25 mouse cellular contexts compared by ENCODE assay signal in genomic region chr17:8666912-8667311, GRCm38 (mm10).
"Had no signal": no experiment of that assay in that cellular context is flagged by ENCODE, and none has a peak within 500 bp of the region (broad histone marks: within the 10 kb centered on the region; RNA-seq: fewer than 3 reads in every experiment).

No protein-coding gene starts in this region.

- H3K27ac ChIP-seq: gastrocnemius, adult 2 months; heart, adult 2 months; hindbrain, embryonic 10.5 days; hindbrain, embryonic 12.5 days; hindbrain, embryonic 14.5 days; intestine, embryonic 15.5 days; limb, embryonic 13.5 days; limb, embryonic 15.5 days; liver, embryonic 12.5 days; liver, embryonic 14.5 days had no signal

- H3K9me3 ChIP-seq: hindbrain, embryonic 12.5 days; intestine, embryonic 15.5 days; limb, embryonic 13.5 days; limb, embryonic 15.5 days; liver, embryonic 12.5 days had no signal

- H3K4me1 ChIP-seq: heart, embryonic 12.5 days; hindbrain, embryonic 12.5 days; intestine, embryonic 15.5 days; limb, embryonic 13.5 days; limb, embryonic 15.5 days; liver, embryonic 12.5 days had no signal

- H3K36me3 ChIP-seq: heart, embryonic 12.5 days; hindbrain, embryonic 10.5 days; hindbrain, embryonic 12.5 days; intestine, embryonic 15.5 days; limb, embryonic 13.5 days; limb, embryonic 15.5 days; liver, embryonic 12.5 days had no signal

- DNase-seq: gastrocnemius, adult 2 months; gastrocnemius, postnatal 10 days; gastrocnemius, postnatal 25 days; heart, adult 2 months; heart, postnatal 10 days; heart, postnatal 4 days; kidney, adult 18-20 months; kidney, adult 8-10 months; kidney, postnatal 10 days; kidney, postnatal 36 days; layer of hippocampus, adult 9-11 months; layer of hippocampus, postnatal 36 days; left cerebral cortex, postnatal 4 days had no signal

- H3K9ac ChIP-seq: heart, embryonic 12.5 days; hindbrain, embryonic 12.5 days; hindbrain, embryonic 14.5 days; intestine, embryonic 15.5 days; limb, embryonic 13.5 days; limb, embryonic 15.5 days; liver, embryonic 12.5 days; liver, embryonic 14.5 days had no signal

- ATAC-seq: hindbrain, embryonic 16.5 days; inflammation-experienced regulatory T-cells, adult 6 months; intestine, embryonic 15.5 days; intestine, postnatal 0 days; liver, embryonic 12.5 days had no signal

- H3K4me3 ChIP-seq: gastrocnemius, adult 2 months; heart, adult 2 months; heart, embryonic 12.5 days; hindbrain, embryonic 10.5 days; hindbrain, embryonic 12.5 days; intestine, embryonic 15.5 days; limb, embryonic 13.5 days; limb, embryonic 15.5 days; liver, embryonic 12.5 days had no signal

- H3K27me3 ChIP-seq: hindbrain, embryonic 12.5 days; intestine, embryonic 15.5 days; limb, embryonic 13.5 days; limb, embryonic 15.5 days; liver, embryonic 12.5 days had no signal

- H3K4me2 ChIP-seq: heart, embryonic 12.5 days; hindbrain, embryonic 12.5 days; hindbrain, embryonic 14.5 days; intestine, embryonic 15.5 days; limb, embryonic 13.5 days; limb, embryonic 15.5 days; liver, embryonic 12.5 days had no signal
